Mouse (Mus musculus) liver, adult 2 months (tissue): Measurements from ENCODE around the gene Rad51b. TPM values are rescaled to one million over a fixed set of nuclear protein-coding genes. Genes with fewer than 3 reads are reported as not detected.
A peak's percentile ranks its signal among the peaks of the same experiment; 100 is the strongest.

Experiments
- DNase-seq: peaks from one replicate; pipeline ENCODE4 v3.0.0-alpha.2; 2011; ENCODE audit warnings: low read depth, low spot score; ENCODE audit errors: extremely low read depth
- H3K27ac ChIP-seq: fragments of 200-500 bp; replicated peaks from 2 replicates; pipeline ENCODE4 v1.5.1; 2012; ENCODE audit warnings: low read depth, mild to moderate bottlenecking, control low read depth, inconsistent platforms, low read length; ENCODE audit not compliant: insufficient read depth
- H3K27me3 ChIP-seq: fragments of 200-500 bp; 2 replicates; pipeline ENCODE4 v1.6.1; 2012; ENCODE audit warnings: mild to moderate bottlenecking, moderate library complexity, low read length, inconsistent platforms; ENCODE audit not compliant: control insufficient read depth, insufficient read depth
- H3K36me3 ChIP-seq: fragments of 200-500 bp; 2 replicates; pipeline ENCODE4 v1.6.1; 2012; ENCODE audit warnings: low read length, inconsistent platforms; ENCODE audit not compliant: control insufficient read depth, insufficient read depth
- H3K4me1 ChIP-seq: fragments of 200-500 bp; 2 replicates; pipeline ENCODE4 v1.6.1; 2011; ENCODE audit warnings: low read length; ENCODE audit not compliant: control insufficient read depth, insufficient read depth
- H3K4me3 ChIP-seq: fragments of 200-500 bp; 2 replicates; pipeline ENCODE4 v1.5.1; 2011; ENCODE audit warnings: low read depth, mild to moderate bottlenecking, control low read depth, low read length, moderate library complexity; ENCODE audit not compliant: insufficient read depth
- H3K79me2 ChIP-seq: fragments of 200-500 bp; 2 replicates; pipeline ENCODE4 v1.6.1; 2012; ENCODE audit warnings: inconsistent platforms, mild to moderate bottlenecking, low read length, moderate library complexity; ENCODE audit not compliant: control insufficient read depth, insufficient read depth
- H3K9ac ChIP-seq: fragments of 200-500 bp; 2 replicates; pipeline ENCODE4 v1.6.1; 2012; ENCODE audit warnings: low read depth, mild to moderate bottlenecking, control low read depth, inconsistent platforms, low read length
- CTCF ChIP-seq: fragments of 200-500 bp; IDR thresholded peaks from 2 replicates; pipeline ENCODE4 v1.5.1; 2011; ENCODE audit warnings: low read depth, low read length, control low read depth
- POLR2A ChIP-seq: fragments of 200-500 bp; IDR thresholded peaks from 2 replicates; pipeline ENCODE4 v1.6.1; 2011; ENCODE audit warnings: low read length, control low read depth; ENCODE audit not compliant: insufficient read depth; ENCODE audit errors: extremely low read depth
- whole genome bisulfite sequencing: fragments of 180-500 bp; shearing (Covaris S2); methylation state at CpG from one replicate; pipeline ENCODE4 v1.1.7; 2018; 5-methylcytosine and 5-hydroxymethylcytosine counted together
- polyA plus RNA-seq: library from polyadenylated mRNA; depleted of rRNA; stranded (reverse); fragments of >200 nt; gene quantifications from 2 replicates; pipeline ENCODE4 v1.2.3, GENCODE M21; 2012
- total RNA-seq: library from RNA; depleted of rRNA; stranded (reverse); fragments of >200 nt; gene quantifications from 2 replicates; pipeline ENCODE4 v1.2.3, GENCODE M21; 2014

The Rad51b gene
- total and polyA plus RNA-seq, 2 experiments: 0.55 to 1.7 TPM

DNA sequence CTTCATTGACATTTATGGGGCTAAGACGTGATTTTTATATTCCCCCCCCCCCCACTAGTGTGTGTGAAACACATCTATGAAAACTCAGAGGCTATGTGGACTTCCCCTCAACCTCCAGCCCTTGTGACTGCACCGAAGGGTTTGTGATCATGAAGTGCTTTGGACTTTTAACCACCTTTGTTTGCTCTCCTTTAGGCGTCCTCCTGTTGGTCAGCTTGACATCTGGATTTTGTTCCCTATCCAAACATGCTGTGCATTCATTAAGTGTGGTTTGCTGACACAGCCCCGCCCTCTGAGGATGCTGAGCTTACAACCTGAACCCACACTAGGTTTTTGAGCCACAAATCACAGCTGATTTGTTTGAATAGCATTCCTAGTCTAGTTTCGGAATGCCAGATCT is 502.3 kb downstream of the Rad51b start:
- peak; percentile 51 for DNase-seq
- no peak overlapping the region for H3K4me3 ChIP-seq
- no peak for TF ChIP-seq POLR2A
- TF ChIP-seq CTCF: no peak
- no peaks in the 10 kb centered on the region; the same call in 1 of the 2 replicates for H3K4me1 ChIP-seq
- no peak overlapping the region for H3K27ac ChIP-seq
- no peaks in the 10 kb centered on the region for H3K79me2 ChIP-seq
- WGBS: 45% methylated on average over 5 of the region's 5 CpGs
- H3K9ac ChIP-seq: no peak overlapping the region
- no peaks in the 10 kb centered on the region for H3K36me3 ChIP-seq
- H3K27me3 ChIP-seq: no peaks in the 10 kb centered on the region

DNA sequence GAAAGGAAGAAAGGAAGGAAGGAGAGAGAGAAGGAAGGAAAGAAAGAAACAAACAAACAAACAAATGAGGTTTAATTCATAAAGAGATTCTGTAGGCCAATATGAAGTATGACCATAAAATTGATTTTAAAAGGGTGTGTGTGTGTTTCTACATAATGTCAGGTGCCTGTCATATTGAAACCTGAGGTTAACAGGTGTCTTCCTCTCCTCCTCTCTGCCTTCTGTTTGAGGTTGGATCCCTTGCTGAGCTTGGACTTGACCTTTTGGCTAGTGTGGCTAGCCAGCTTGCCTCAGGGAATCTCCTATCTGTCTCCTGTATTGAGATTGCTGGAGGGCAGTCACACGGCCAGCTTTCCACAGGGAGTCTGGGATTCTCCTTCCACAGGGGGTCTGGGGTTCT is 506.6 kb downstream of the Rad51b start:
- no peak for DNase-seq
- H3K27me3 ChIP-seq: no peaks in the 10 kb centered on the region
- no peaks in the 10 kb centered on the region; the same call in 1 of the 2 replicates for H3K4me1 ChIP-seq
- 94% methylated on average over 1 of the region's 1 CpGs for WGBS
- H3K4me3 ChIP-seq: no peak overlapping the region
- H3K36me3 ChIP-seq: no peaks in the 10 kb centered on the region
- no peaks in the 10 kb centered on the region for H3K79me2 ChIP-seq
- no peak for TF ChIP-seq POLR2A
- no peak overlapping the region for H3K9ac ChIP-seq
- no peak overlapping the region for H3K27ac ChIP-seq

DNA sequence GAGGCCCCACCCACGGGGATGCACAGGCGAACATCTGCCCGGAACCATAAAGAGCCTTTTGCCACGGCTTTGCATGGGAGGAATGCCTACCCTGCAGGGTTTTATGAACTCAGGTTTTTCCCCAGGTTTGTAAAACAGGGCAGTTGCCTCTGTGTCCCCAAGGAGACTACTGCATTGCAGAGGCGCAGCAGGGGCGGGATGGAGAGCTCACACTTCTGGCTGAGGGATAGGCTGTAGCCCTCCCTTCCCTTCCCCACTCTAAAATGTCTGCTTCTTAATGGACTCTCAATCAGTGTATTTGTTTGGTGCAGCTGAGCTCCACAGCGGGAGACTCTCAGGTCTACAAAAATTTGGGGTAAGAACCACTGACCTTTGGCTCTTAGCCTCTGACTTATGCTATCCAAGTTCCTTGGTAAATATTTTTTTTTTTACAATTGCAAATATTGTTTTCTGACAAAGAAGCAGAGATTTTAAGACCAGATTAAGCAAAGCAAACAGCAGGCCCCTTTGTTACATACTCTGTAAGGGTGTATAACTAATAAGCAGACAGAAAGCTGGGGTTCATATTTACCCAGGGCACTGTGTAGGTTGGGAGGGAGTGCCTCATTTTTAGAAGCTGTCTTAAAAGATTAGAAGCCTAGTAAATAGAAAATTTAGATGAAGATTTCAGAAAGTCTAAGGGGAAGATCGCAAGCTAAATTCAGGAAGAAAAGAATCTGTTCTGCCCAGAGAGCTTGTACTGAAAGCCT is 507.9 kb downstream of the Rad51b start:
- H3K27ac ChIP-seq: no peak overlapping the region
- no peak overlapping the region for H3K9ac ChIP-seq
- no peaks in the 10 kb centered on the region for H3K27me3 ChIP-seq
- H3K4me3 ChIP-seq: no peak overlapping the region
- DNase-seq: no peak
- no peaks in the 10 kb centered on the region for H3K4me1 ChIP-seq
- H3K36me3 ChIP-seq: no peaks in the 10 kb centered on the region
- 89% methylated on average over 8 of the region's 8 CpGs for WGBS
- H3K79me2 ChIP-seq: no peaks in the 10 kb centered on the region
- no peak for TF ChIP-seq POLR2A
- no peak for TF ChIP-seq CTCF

DNA sequence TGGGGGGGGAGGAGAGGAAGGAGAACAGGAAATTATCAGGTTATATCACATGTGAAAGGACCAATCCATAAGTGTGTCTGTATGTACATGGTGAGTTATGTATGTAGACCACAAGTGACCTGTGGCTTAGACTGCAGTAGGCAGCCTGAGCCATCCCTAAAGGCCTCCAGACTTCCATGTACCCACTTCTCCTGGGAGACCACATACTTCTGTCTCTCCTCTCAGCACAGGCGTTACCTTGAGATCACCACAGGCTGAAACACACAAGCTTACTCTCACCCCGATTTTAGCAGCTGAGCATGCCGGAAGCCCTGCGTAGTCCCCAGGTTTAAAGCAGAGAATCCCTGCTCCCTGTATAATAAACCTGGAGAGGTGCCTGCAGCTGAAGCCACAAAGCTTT is 509.9 kb downstream of the Rad51b start:
- H3K9ac ChIP-seq: no peak overlapping the region
- TF ChIP-seq CTCF: no peak
- TF ChIP-seq POLR2A: no peak
- no peak overlapping the region for H3K4me3 ChIP-seq
- no peaks in the 10 kb centered on the region for H3K36me3 ChIP-seq
- no peak for DNase-seq
- H3K79me2 ChIP-seq: no peaks in the 10 kb centered on the region
- H3K4me1 ChIP-seq: no peaks in the 10 kb centered on the region
- no peaks in the 10 kb centered on the region for H3K27me3 ChIP-seq
- H3K27ac ChIP-seq: no peak overlapping the region
- WGBS: 96% methylated on average over 4 of the region's 4 CpGs

DNA sequence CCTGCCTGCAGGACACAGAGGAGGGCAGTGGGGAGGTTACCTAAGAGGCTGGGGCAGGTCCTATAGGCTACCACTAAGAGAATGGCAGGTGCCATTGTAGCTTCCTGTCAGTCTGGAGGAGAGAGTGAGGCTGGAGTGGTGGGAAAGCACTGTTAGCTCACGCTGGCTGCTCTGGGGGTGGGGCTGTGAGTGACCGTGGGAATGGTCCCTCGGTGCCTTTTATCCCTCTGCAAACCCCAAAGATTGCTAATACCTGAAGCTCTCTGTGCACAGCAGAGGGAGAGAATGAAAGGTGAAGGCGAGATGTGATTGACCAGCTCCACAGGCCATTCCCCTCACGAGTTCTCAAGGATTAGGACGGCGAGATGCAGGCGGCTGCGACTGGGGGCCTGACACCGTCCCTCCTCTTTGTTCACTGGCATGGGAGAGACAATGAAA is 510.3 kb downstream of the Rad51b start:
- H3K9ac ChIP-seq: no peak overlapping the region

DNA sequence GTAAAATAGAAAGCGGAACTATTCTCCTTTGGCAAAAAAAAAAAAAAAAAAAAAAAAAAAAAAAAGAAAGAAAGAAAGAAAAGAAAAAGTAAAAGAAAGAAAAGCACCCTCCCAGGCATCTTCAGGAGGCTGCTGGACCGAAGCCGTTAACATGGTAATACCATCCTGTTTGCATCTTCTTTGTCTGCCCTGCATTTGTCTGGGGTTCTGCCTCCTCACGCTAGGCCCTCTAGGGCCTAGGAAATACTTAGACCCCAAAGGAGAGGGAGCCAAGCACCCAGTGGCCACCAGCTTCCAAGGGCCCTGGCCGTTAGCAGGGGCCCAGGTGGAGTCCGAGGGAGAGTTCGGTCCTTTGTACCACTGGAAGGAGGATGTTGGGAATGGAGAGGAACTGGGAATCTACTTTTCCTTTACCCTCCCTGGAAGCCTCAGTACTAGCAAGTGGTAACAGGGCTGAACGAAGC is 510.9 kb downstream of the Rad51b start:
- Histone ChIP-seq H3K4me1 (peaks cover 3% of the 10 kb centered on the region; the same call in 1 of the 2 replicates), H3K27ac (no peak overlapping the region), H3K9ac (no peak overlapping the region), H3K79me2 (no peaks in the 10 kb centered on the region), H3K4me3 (no peak overlapping the region), H3K36me3 (no peaks in the 10 kb centered on the region), H3K27me3 (no peaks in the 10 kb centered on the region)
- no peak for TF ChIP-seq CTCF
- no peak for TF ChIP-seq POLR2A
- 95% methylated on average over 8 of the region's 8 CpGs for WGBS
- no peak for DNase-seq

More for the DNA sequence above, 510.3 kb downstream of the Rad51b start:
- no peaks in the 10 kb centered on the region for H3K36me3 ChIP-seq
- 83% methylated on average over 10 of the region's 10 CpGs for WGBS
- no peak for DNase-seq
- no peak overlapping the region for H3K27ac ChIP-seq
- TF ChIP-seq POLR2A (no peak), CTCF (no peak)
- no peaks in the 10 kb centered on the region for H3K27me3 ChIP-seq
- H3K4me1 ChIP-seq: no peaks in the 10 kb centered on the region
- H3K79me2 ChIP-seq: no peaks in the 10 kb centered on the region
- H3K4me3 ChIP-seq: no peak overlapping the region
